Mouse (Mus musculus) kidney, adult 8-10 months (tissue): ENCODE data around the gene Nav1.

Experiments
- DNase-seq, 2 experiments: peaks; one replicate each; pipeline ENCODE4 v3.0.0; 2022

Nav1 gene

GRCm38 (mm10) chr1:135544504-135545146 is 62.5 kb downstream of the Nav1 start:
- DNase-seq = peak; percentile 62 to 81

GRCm38 (mm10) chr1:135542841-135543810 is 64.0 kb downstream of the Nav1 start:
- no peak for DNase-seq

- DNase-seq = no peak
Observed at GRCm38 (mm10) chr1:135542080-135542479, 65.0 kb downstream of the Nav1 start.

- DNase-seq = peak; percentile 59 to 86
Observed at GRCm38 (mm10) chr1:135540270-135540669, 66.8 kb downstream of the Nav1 start.

- DNase-seq = no peak
Observed at GRCm38 (mm10) chr1:135538441-135539265, 68.4 kb downstream of the Nav1 start.

GRCm38 (mm10) chr1:135536822-135537221 is 70.3 kb downstream of the Nav1 start:
- DNase-seq = no peak

- DNase-seq = no peak
Observed at GRCm38 (mm10) chr1:135536326-135536725, 70.8 kb downstream of the Nav1 start.

GRCm38 (mm10) chr1:135535256-135535655 is 71.8 kb downstream of the Nav1 start:
- no peak for DNase-seq

- no peak for DNase-seq
Observed at GRCm38 (mm10) chr1:135534782-135535181, 72.3 kb downstream of the Nav1 start.

- DNase-seq = no peak
Observed at GRCm38 (mm10) chr1:135534070-135534469, 73.0 kb downstream of the Nav1 start.

- no peak for DNase-seq
Observed at GRCm38 (mm10) chr1:135532383-135532782, 74.7 kb downstream of the Nav1 start.

- no peak for DNase-seq
Observed at GRCm38 (mm10) chr1:135531981-135532380, 75.1 kb downstream of the Nav1 start.

GRCm38 (mm10) chr1:135531081-135531480 is 76.0 kb downstream of the Nav1 start:
- no peak for DNase-seq

GRCm38 (mm10) chr1:135524518-135524860 is 82.6 kb downstream of the Nav1 start:
- DNase-seq = no peak

- DNase-seq = no peak
Observed at GRCm38 (mm10) chr1:135523780-135524517, 83.1 kb downstream of the Nav1 start.

GRCm38 (mm10) chr1:135523344-135523743 is 83.8 kb downstream of the Nav1 start:
- DNase-seq = no peak

- DNase-seq = no peak
Observed at GRCm38 (mm10) chr1:135520550-135521168, 86.4 kb downstream of the Nav1 start.

- DNase-seq = no peak
Observed at GRCm38 (mm10) chr1:135518661-135519060, 88.4 kb downstream of the Nav1 start.

GRCm38 (mm10) chr1:135517469-135517868 is 89.6 kb downstream of the Nav1 start:
- DNase-seq = no peak

- no peak for DNase-seq
Observed at GRCm38 (mm10) chr1:135516511-135517305, 90.4 kb downstream of the Nav1 start.

GRCm38 (mm10) chr1:135515633-135516238 is 91.4 kb downstream of the Nav1 start:
- no peak for DNase-seq
